Comparison of ENCODE assay signal across 10 mouse cellular contexts in the genomic region with DNA sequence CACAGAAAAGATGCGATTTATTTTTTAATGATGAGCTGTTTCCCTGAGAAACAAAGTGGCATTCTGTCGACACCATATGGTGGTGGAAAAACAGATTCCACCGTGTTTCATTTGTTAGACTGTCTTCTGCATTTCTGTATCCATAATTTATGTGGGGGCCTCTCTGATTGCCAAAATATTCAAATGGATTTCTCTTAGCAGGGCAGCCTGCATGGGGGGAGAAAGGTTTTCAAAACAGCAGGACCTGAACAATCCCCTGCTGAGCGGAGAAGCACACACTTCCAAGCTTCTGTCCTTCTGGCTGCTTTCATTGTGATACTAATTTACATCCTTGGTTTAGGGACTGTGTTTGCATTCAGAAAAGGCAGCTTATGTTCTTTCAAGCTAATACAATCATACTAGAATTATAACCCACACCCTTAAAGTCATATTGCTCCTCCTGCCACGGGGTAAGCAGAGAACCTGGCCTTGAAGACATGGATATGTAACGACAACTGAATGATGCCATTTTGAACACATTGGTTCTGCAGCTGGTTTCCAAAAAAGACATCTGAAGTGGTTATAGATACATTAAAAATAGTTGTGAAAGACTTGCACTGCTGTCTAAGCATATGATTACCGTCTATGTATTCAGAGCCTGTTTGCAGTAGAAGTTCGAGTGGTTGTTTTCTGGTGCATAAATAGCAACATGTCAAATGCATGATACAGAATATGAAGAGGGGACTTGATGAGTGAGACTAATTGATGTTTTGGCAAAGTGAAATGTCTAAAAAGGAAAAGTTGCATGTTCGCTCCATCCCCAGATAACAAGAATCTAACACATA.
DNase-seq lines count a peak whose midpoint lies in the region; ATAC-seq lines count a peak whose summit lies in the region.
"Had no signal": no experiment of that assay in that cellular context is flagged by ENCODE, and none has a peak within 500 bp of the region (broad histone marks: within the 10 kb centered on the region; RNA-seq: fewer than 3 reads in every experiment).

No protein-coding gene starts in this region.

- peak; percentile 69 to 73 for DNase-seq in cerebellum, postnatal 25 days
- DNase-seq in layer of hippocampus, adult 9-11 months, result peak; percentile 76
- peak; percentile 27 to 31 for DNase-seq in right cerebral cortex, adult 2 months (ENCODE audit: low spot score in 2 of 2)
- DNase-seq in heart, postnatal 36 days, result no peak
- DNase-seq in ovary, adult 18-20 months (ENCODE audit: low spot score), result no peak
- DNase-seq in lung, postnatal 14 days, result no peak
- DNase-seq: gastrocnemius, adult 2 months had no signal

- peaks cover 25% of the 10 kb centered on the region for H3K4me1 ChIP-seq in forebrain, embryonic 15.5 days
- H3K4me1 ChIP-seq in forebrain, embryonic 12.5 days, result peaks cover 9% of the 10 kb centered on the region

- H3K27me3 ChIP-seq in forebrain, embryonic 15.5 days, result no peaks in the 10 kb centered on the region
- no peaks in the 10 kb centered on the region for H3K27me3 ChIP-seq in forebrain, embryonic 12.5 days

- H3K36me3 ChIP-seq in forebrain, embryonic 15.5 days, result no peaks in the 10 kb centered on the region
- H3K36me3 ChIP-seq in forebrain, embryonic 12.5 days (replicated peaks), result no peaks in the 10 kb centered on the region

- 34% methylated on average over 9 of the region's 9 CpGs for WGBS in forebrain, embryonic 15.5 days
- 58% methylated on average over 9 of the region's 9 CpGs for WGBS in forebrain, embryonic 12.5 days

- H3K4me2 ChIP-seq in forebrain, embryonic 15.5 days (replicated peaks), result no peak overlapping the region
- H3K4me2 ChIP-seq in forebrain, embryonic 12.5 days, result no peak overlapping the region

- intact Hi-C loops in heart, postnatal 36 days (cut with DNase I), result no loop called here

- peak overlapping the region; percentile 81 for H3K27ac ChIP-seq in forebrain, embryonic 15.5 days (replicated peaks)
- H3K27ac ChIP-seq in forebrain, embryonic 12.5 days, result no peak overlapping the region
- H3K27ac ChIP-seq: gastrocnemius, adult 2 months; liver, embryonic 14.5 days had no signal

- no peaks in the 10 kb centered on the region for H3K9me3 ChIP-seq in forebrain, embryonic 15.5 days
- H3K9me3 ChIP-seq in forebrain, embryonic 12.5 days, result no peaks in the 10 kb centered on the region

- peak; percentile 89 for ATAC-seq in forebrain, embryonic 15.5 days (replicated peaks)
- ATAC-seq in forebrain, embryonic 12.5 days (ENCODE audit: low FRiP score), result no peak

- no peak overlapping the region for H3K4me3 ChIP-seq in forebrain, embryonic 15.5 days
- no peak overlapping the region for H3K4me3 ChIP-seq in forebrain, embryonic 12.5 days (replicated peaks)
- H3K4me3 ChIP-seq: gastrocnemius, adult 2 months had no signal

- H3K9ac ChIP-seq in forebrain, embryonic 15.5 days (replicated peaks), result no peak overlapping the region
- H3K9ac ChIP-seq in forebrain, embryonic 12.5 days, result no peak overlapping the region
- H3K9ac ChIP-seq: liver, embryonic 14.5 days had no signal

Comparison
In these comparisons a context has a peak if more than half of its experiments do, and no peak if none do; other contexts are left out.
1. DNase-seq: peak in cerebellum, postnatal 25 days (2 of 2), layer of hippocampus, adult 9-11 months (single experiment) and right cerebral cortex, adult 2 months (2 of 2); none in heart, postnatal 36 days (0 of 2), ovary, adult 18-20 months (single experiment) and lung, postnatal 14 days (single experiment).